Mouse (Mus musculus) c-Kit-positive CD71-positive TER-119-positive erythroid progenitor cells, embryonic 14.5 days (primary cell): ENCODE measurements around the gene Pld3.

Experiments used
- DNase-seq: peaks from one replicate; pipeline ENCODE4 v3.0.0-alpha.2; 2013; ENCODE audit warnings: low spot score

The Pld3 gene

DNA sequence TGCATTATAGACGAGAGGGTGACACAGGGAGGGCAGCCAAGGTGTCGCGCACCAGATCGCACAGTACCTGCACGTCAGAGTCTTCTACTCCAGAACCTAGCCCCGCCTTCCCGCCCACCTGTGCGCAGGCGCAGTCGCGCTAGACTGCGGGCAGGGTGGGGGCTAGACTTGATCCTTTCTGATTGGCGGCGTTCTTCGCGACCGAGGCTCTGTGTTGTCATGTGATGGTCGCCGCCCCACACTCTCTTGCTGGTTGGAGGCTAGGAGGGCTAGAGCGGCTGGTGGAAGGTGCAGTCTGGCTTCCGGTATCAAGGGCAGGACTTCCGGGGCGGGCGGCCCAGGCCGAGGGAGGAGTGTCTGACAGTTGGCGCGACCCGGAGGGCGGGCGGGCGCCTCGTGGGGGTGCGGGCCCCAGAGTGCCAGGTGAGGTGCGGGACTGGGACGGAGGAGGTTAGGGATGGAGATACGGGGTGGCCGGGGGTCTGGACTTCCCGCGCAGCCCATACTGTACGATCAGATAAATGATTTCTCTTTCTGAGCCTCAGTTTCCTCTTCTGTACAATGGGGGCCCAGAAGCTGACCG is at the start of gene Pld3, which contains the start of gene 2310022A10Rik:
Gene Pld3 (minus strand): TSS at position 288 of the 583 bp plus-strand sequence.
Gene 2310022A10Rik (plus strand): TSS at position 303 of the 583 bp plus-strand sequence.
- DNase-seq = peak; percentile 93

DNA sequence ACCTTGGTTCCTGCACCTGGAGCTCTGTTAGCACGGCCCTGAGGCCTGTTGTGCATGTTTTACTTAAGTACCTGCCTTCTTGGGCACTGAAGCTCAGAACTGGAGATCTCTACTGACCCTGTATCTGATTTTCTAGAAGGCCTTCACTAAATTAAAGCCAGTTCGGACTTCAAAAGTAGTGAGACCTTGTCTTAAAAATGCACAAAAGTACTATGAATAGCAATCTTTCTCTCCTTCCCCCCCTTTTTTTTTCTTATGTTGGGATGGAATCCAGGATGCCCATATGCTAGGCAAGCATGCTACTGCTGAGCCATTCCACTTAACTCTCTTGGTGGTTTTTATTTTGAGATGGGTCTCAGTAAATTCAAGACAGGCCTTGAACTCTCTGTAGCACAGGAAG is 49.1 kb upstream of the Pld3 start:
- no peak for DNase-seq

DNA sequence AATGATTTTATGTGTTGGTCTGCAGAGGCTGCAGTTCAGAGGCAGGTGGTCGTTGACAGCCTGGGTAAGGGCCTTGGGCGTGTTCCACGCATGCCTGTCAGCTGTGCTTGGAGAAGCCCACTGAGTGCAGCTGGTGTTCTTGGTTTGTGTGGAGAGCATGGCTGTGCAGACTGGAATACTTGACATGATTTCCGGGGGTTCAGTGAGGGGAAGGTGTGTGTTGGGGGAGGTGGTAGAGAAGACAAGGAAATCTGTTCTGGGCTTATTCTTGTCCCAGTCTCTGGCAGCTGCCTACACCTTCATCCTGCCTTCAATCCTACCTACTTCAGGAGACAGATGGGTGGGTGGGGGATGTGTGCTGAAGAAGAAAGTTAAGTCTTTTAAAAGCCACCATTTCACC is 48.6 kb upstream of the Pld3 start:
- no peak for DNase-seq

DNA sequence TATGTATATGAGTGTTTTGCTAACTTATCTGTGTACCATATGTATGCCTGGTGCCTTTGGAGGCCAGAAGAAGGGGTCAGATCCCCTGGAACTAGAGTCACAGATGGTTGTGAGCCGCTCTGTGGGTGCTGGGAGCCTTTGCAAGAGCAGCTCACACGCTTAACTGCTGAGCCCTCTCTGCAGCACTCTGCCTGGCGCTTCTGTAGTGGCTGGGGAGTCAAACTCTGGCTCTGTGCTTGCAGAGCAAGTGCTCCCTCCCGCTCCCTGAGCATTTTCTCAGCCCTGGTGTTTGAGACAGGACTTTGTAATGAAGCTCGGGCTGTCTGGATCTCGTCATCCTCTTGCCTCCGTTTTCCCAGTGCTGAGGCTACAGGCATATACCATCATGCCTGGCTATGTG is 45.0 kb upstream of the Pld3 start:
- DNase-seq = no peak

DNA sequence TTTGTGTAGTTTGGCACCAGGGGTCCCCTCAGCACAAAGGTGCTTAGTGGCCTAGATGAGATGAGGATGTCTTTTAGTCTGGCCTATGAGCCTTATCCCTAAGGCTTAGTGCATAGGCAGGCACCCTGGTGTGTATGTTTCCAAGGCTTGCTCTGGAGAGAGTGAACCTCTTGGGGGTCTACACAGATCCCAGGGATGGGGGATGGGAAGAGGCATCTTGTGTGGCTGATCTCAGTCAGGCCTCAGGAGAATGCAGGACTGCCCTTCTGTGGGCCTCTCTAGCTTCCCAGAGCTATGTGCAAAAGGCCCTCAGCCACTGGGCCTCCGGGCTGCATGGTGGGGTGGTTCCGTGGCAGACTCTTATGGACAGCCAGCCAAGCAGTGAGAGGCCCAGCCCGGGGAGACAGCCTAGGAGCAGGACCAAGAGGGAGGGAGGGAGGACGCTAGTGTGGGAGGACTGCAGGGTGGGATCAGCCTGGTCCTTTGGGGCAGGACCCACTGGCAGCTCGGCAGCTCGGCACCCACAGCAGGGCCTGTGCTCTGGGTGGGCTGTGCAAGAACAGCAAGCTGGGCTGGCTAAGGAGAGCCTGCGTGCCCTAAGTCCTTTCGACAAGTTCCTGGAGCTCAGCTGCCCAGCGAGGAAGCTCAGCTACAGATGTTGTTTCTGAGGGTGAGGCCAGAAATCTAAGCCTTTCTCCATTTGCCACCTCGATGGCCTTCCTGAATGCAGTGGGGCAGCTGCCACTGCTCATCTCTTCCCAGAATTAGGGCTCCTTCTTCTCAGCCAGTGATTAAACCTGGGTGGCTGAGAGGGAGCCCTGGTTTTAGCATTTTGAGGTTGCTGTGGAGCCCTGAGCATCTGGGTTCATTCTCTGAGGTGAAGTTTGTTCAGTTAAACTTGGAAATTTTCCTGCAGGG is 43.8 kb upstream of the Pld3 start:
- DNase-seq = no peak

DNA sequence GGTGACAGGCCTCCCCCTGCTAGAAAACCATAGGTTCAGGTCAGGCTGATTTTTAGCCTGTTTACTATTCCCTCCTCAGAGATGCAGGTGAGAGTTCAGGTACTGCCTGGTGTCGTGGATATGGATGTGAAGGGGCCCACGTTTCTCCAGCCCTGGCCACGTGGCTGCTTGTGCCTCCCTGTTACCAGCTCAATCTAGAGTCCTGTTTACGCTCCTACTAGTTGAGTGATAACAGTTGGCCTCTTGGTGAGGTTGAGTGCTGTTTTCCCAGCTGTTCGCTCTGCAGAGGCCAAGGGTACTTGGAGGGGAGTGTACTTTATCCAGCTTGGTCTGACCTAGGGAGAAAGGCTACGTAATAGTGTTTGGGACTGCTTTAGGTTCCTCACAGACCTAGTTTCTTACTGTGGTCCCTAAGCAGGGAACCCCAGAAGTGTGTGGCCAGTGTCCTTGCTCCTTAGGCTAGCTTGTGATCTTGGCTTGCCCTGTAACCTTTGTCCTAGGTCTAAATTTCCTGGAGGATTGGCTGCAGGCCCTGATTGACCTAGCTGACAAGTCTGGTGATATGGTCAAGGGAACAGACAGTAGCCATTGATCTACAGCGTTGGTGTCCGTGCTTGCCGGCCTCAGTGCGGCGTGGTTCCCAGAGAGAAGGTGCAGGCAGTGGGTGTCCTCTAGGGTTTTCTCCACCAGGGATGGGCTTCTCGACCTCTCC is 40.1 kb upstream of the Pld3 start:
- DNase-seq = peak; percentile 30

DNA sequence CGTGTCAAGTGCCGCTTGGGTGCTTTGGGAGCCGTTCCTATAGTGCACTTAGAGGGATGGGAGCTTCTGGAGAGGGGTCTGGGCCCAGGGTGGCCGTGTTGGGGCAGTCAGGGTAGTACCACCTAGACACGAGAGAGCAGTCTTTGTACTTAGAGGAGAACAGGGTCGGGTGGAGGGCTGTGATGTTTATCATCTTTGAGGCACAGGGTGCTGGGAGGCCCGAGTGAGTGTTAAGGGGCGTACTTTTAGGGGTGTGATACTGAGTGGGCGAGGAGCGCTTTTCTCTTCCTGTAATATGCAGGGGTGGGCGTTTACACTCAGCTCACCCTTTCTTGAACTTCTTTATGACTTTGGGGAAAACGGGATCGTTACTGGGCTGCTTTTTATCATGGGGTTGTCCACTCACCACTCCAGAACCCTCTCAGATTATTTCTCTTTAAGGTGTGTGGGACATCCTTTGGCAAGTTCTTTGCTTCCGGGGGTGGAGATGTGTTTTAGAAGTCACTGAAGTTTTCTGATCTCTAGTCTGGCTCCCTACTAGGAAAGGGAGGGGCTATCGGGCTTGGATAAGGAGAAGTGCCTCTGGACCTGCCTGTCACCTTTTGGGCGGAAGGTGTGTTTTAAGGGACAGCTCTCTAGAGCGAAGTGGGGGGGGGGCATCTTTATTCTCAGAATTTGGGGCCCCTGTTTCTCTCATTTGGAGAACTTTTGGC is 39.4 kb upstream of the Pld3 start:
- DNase-seq = peak; percentile 68

DNA sequence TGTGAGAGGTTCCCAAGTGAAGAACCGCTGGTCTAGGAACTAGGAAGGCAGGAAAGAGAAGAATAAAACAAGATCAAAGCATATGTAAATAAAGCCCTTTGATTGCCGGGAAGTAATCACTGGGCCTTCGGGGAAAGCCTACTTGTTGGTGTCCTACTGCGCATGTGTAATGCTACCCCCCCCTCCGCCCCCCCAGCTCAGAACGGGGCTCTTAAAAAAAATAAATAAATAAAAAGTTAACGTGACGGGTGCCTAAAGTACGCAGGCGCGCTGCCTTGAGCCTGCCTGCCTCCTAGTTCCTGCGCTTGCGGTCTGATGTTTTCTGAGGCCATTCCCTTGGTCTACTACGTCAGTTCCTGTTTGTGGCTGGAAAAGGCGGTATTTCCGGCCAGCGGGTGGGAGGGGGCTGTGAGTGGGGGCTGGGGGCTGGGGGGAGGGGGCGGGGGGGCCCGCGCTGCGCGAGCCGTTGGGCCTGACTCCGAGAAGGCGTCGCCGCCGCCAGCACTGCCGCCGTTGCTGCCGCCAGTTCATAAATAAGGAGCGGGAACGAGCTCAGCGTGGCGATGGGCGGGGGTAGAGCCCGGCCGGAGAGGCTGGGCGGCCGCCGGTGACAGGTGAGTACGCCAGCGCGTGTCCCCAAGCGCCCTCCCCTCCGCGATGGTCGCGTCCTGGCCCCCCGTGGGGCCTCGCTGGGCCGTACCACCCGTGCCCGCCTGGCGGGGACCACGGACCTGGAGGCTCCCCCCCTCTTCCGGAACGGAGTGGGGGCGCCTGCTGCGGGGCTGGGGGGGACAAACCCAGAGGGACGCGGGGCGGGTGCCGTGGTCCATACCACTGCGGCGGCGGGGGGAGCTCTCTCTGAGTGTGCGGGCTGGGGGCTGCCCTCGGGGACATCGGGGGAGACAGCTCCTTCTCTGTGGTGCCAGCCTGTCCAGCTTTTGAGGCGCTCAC is 38.5 kb upstream of the Pld3 start, which contains the start of gene Akt2:
Gene Akt2 (plus strand): TSS at position 287 of the 951 bp plus-strand sequence.
- DNase-seq = peak; percentile 86

DNA sequence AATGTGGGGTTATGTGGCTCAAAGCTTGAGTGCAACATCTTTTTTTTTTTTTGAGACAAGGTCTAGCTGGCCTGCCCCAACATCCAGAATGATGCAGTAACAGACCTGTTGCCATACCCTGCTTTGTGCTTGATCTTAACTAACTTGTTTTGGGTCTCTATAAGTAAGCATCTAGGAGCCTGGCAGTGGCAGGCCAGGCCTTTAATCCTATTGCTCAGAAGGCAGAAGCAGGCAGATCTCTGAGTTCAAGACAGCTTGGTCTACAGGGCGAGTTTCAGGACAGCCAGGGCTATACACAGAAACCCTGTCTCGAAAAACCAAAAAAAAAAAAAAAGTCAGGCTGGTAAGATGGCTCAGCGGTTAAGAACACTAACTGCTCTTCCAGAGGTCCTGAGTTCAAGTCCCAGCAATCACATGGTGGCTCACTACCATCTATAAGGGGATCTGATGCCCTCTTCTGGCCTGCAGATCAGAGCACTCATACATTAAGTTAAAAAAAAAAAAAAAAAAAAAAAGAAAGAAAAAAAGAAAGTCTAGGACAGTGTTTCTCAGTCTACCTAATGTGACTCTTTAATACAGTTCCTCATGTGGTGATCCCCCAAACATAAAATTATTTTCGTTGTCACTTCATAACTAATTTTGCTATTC is 37.7 kb upstream of the Pld3 start:
- no peak for DNase-seq

DNA sequence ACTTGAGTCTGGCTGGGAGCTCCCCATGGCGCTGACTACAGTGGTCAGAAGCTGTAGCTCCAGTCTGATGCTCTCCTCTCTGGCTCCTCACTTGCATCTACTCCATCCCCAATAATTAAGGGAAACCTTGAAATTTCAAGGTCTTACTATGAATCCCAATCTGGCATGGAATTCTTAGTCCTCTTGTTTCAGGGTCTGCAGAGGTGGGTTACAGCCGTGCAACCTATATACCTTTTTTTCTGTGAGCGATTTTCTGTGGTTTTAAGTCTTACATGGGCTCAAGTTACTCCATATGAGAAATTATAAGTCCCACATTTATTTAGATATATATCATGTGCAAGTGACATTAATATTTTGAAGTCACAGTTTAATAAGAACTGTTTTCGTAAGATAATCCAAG is 37.1 kb upstream of the Pld3 start:
- DNase-seq = no peak

DNA sequence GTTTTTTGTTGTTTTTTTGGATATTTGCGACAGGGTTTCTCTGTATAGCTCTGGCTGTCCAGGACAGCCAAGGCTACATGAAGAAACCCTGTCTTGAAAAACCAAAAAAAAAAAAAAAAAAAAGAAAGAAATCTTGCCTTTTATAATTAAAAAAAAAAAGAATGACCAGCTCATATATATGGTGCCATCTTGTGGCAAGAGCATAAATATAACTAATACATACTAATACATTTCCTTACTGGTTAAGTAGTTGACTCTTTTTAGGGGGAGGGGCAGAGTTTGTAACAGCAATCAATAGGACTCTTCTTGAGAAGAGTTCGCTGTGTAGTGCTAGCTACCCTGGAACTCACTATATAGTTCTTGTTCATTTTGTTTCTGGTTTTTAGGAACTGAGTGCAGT is 34.7 kb upstream of the Pld3 start:
- DNase-seq = no peak

DNA sequence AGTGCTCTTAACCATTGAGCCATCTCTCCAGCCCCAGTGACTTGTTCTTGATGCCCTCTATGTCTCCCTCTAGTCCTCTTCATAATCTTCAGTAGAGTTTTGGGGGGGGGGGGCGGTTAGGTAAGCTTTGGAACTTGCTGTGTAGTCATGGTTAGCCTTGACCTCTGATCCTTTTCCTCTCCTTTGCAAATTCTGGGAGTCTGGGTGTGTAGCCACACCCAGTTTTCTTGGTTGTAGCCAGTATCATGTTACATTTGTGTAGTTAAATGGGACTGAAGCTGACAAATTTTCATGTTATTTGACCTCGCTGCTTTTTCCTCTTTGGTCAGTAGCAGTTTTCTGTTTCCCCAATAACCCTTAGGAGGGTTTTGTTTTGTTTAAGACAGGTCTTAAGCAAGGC is 33.8 kb upstream of the Pld3 start:
- DNase-seq = no peak

DNA sequence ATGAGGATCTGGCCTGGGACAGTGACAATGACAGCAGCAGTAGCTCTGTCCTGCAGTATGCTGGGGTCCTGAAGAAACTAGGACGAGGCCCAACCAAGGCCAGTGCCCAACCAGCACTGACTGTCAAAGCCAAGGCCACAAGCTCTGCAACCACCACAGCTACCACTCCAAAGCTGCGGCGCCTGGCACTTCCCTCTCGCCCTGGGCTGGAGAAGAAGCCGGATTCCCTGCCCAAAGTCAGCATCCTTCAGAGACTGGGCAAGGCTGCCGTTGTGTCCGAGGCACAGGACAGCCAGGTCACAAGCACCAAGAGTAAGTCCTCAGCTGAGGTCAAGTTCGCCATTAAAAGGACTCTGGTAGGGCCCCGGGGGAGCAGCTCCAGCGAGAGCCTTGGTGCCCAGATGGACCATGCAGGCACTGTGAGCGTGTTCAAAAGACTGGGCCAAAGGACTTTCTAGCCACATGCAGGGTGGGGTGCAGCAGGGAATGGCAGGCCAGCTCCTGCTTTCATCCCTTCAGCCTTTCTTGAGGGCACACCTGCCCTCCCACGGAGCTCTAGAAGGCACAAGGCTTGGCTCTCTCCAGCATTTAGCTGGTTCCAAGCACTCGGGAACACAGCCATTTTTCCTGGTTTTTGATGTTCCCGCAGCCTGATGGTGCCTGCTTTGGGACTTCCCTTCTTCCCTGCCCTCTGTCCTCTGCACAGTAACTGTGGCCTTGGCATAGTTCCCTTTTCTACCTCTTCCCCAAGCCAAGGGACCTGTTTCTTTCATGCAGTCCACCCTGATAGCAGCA is 27.6 kb upstream of the Pld3 start:
- DNase-seq = no peak

DNA sequence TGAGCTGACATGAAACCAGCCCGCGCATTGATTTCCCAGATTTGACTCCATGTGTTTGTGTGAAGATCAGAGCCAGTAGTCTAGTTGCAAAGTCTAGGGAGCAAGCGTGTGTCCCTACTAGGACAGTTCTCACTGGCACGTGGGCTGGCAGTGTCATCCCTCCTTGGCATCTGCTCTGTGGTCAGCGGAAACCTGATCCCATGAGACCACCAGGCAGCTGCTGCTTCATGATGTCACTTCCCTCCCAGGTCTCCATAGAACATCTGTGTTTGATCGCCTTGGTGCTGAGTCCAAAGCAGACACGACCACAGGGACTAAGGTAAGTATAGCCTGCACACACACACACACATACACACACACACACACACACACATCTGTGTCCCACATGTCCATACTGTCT is 25.4 kb upstream of the Pld3 start:
- no peak for DNase-seq

DNA sequence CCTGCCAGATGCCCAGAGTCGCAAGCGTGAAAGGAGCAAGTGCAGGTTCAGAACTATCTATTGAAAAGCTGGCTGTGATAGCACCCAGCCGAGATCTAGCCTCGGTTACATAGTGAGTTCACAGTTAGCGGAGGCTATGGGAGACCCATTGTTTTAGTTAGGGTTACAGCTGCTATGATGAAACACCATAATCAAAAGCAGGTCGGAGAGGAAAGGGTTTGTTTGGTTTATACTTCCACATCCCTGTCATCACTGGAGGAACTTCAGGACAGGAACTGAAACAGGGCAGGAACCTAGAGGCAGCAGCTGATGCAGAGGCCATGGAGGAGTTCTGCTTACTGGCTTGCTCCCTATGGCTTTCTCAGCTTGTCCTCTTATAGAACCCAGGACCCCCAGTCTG is 24.6 kb upstream of the Pld3 start:
- DNase-seq = no peak

DNA sequence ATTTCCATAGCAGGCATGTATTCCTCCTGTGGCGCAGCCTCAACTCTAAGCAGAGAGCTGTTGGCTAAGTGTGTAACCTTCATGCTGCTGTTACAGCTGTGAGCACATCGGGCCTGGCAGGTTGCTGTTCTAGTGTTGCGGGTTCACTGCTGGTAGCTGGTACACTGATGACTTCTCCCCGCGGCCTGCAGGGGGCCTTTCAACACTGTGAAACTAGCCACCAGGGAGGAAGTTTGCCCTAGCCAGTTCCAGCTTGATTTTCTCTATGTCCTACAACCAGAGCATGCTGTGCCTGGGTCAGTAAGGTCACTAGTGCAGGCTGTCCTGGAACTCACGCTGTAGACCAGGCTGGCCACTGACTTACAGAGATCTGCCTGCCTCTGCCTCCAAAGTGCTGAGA is 23.9 kb upstream of the Pld3 start:
- DNase-seq = no peak

DNA sequence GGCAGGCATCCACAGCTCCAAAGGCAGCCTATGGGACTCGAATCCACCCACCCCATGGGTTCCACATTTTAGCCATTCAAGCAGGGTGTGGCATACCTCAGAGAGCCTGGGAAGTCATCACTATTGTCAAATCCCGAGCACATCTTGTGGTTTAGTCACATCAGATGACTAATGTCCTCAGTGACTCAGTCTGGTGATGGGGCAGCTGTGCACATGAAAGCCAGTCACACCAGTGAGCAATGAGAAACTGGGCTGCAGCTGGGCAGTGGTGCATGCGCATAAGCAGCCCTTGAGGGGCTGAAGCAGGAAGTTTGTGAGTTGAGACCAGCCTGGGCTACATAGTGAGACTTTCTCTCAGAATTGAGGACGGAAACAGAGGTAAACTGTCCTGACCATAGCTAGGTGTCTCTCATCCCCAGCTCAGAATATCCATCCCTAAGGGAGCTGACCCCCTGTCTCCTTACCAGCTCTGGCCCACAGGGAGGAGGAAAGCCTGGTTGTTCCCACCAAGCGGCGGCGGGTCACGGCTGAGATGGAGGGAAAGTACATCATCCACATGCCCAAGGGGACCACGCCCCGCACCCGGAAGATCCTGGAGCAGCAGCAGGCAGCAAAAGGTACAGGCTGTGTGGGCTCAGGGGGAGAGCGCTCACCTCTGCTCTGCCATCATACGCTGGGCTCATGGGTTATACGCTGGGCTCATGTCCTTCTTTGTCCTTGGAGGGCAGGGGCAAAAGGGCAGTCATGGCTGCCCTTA is 21.3 kb upstream of the Pld3 start:
- DNase-seq = no peak

DNA sequence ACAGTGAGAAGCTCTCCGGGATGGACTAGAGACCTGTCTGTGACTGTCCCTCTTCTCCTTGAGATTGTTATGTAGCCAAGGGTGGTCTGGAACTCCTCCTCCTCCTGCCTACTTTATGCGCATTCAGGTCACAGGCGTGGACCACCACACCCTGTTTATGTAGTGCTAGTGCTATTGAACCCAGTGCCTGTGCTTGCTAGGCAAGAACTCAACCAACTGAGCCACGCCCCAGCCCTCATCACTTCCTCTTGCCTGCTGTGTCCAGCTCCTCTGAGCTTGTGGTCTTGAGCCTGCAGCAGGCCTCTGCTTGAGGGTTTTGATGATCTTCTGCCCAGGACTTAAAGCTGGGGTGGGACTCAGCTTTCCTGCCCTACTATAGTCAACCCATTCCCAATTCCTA is 19.1 kb upstream of the Pld3 start:
- DNase-seq = no peak
